Mouse (Mus musculus) embryonic facial prominence, embryonic 14.5 days (tissue): Measurements from ENCODE around the gene 4921530L21Rik. TPM values are rescaled to one million over a fixed set of nuclear protein-coding genes. Genes with fewer than 3 reads are reported as not detected.

Experiments used
- ATAC-seq: fragments of 200-750 bp; cut with Nextera tagmentation; 2 replicates; pipeline ENCODE4 v1.8.0; 2017; ENCODE audit warnings: low read depth, moderate number of reproducible peaks, moderate TSS enrichment
- DNase-seq: peaks from one replicate; pipeline ENCODE4 v3.0.0-alpha.2; 2015; ENCODE audit warnings: low spot score
- H3K27ac ChIP-seq: fragments of 300-500 bp; sonication (generic); replicated peaks from 2 replicates; pipeline ENCODE4 v1.5.1; 2014; ENCODE audit warnings: low read depth, mild to moderate bottlenecking, low read length, moderate library complexity
- H3K27me3 ChIP-seq: fragments of 300-500 bp; sonication (generic); replicated peaks from 2 replicates; pipeline ENCODE4 v1.6.1; 2014; ENCODE audit warnings: low read length; ENCODE audit not compliant: control insufficient read depth, insufficient read depth
- H3K36me3 ChIP-seq: fragments of 300-500 bp; sonication (generic); 2 replicates; pipeline ENCODE4 v1.6.1; 2014; ENCODE audit warnings: low read length, mixed read lengths; ENCODE audit not compliant: control insufficient read depth, insufficient read depth
- H3K4me1 ChIP-seq: fragments of 300-500 bp; sonication (generic); 2 replicates; pipeline ENCODE4 v1.6.1; 2014; ENCODE audit warnings: antibody characterized with exemption, low read length; ENCODE audit not compliant: control insufficient read depth, insufficient read depth
- H3K4me2 ChIP-seq: fragments of 300-500 bp; sonication (generic); 2 replicates; pipeline ENCODE4 v1.6.1; 2014; ENCODE audit warnings: low read depth, mild to moderate bottlenecking, low read length, moderate library complexity, mixed read lengths
- H3K4me3 ChIP-seq: fragments of 300-500 bp; sonication (generic); 2 replicates; pipeline ENCODE4 v1.5.1; 2014; ENCODE audit warnings: low read depth, mild to moderate bottlenecking, low read length
- H3K9ac ChIP-seq: fragments of 300-500 bp; sonication (generic); 2 replicates; pipeline ENCODE4 v1.6.1; 2014; ENCODE audit warnings: low read depth, mild to moderate bottlenecking, low read length, moderate library complexity, mixed read lengths
- H3K9me3 ChIP-seq: fragments of 300-500 bp; sonication (generic); 2 replicates; pipeline ENCODE4 v1.6.1; 2016; ENCODE audit warnings: low read length; ENCODE audit not compliant: control insufficient read depth
- WGBS: fragments of 180-500 bp; shearing (Covaris S2); extraction: QIAGEN DNeasy Blood & Tissue Kit; methylation state at CpG from one replicate; pipeline ENCODE4 v1.1.7; 2014; 5-methylcytosine and 5-hydroxymethylcytosine counted together
- polyA plus RNA-seq: library from polyadenylated mRNA; unstranded; fragments of >200 nt; fragmentation: Nextera tagmentation; extraction: Ambion mirVana; gene quantifications from 2 replicates; pipeline ENCODE4 v1.2.1, GENCODE M21; 2014

The 4921530L21Rik gene
- polyA plus RNA-seq: not detected in 2 replicates

DNA sequence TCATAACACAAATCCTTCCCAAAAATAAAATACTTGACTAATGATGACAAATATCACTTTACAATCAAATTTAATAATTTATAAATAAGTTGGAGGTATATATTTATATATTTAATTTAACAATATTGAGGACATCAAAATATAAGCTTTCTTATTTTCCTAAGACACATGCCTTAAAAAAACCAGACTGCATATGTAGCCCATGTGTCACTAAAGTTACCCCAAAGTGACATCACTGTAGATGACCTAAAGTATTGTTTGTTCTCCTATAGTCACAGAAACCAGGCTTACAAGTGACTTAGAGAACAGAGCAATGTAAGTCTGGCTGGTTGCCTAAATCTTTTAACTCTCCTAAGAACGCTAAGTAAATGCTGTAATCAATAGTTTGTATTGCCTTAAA lies at the start of gene 4921530L21Rik:
4921530L21Rik (plus strand) TSS at position 301 of the 400 bp plus-strand sequence.
- DNase-seq (no peak), ATAC-seq (no peak)
- Histone ChIP-seq H3K36me3 (no peaks in the 10 kb centered on the region), H3K27me3 (no peaks in the 10 kb centered on the region), H3K27ac (no peak within 1 kb of the TSS), H3K9me3 (no peaks in the 10 kb centered on the region), H3K4me3 (no peak within 1 kb of the TSS), H3K4me2 (no peak within 1 kb of the TSS), H3K9ac (no peak within 1 kb of the TSS), H3K4me1 (no peaks in the 10 kb centered on the region)
- 91% methylated on average over 1 of the region's 1 CpGs for WGBS

DNA sequence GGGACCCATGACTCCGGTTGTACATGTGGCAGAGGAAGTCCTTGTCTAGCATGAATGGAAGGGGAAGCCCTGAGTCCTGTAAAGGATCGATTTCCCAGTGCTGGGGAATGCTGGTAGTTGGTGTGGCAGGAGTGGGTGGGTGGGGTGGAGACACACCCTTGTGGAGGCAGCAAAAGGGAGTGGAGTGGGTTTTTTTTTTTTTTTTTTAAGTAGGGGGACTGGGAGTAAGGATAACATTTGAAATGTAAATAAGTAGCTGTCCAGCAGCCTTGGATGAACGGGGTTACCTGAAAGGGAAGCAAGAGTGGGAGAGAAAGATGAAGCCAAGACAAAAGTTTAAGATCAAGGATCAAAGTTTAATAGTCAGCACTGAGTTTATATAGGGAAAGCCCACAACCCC lies 47.2 kb upstream of the 4921530L21Rik start:
- Histone ChIP-seq H3K27ac (no peak overlapping the region), H3K36me3 (no peaks in the 10 kb centered on the region), H3K4me2 (no peak overlapping the region), H3K4me1 (no peaks in the 10 kb centered on the region), H3K9ac (no peak overlapping the region), H3K9me3 (no peaks in the 10 kb centered on the region), H3K27me3 (no peaks in the 10 kb centered on the region), H3K4me3 (no peak overlapping the region)
- ATAC-seq (no peak), DNase-seq (no peak)
- 60% methylated on average over 3 of the region's 3 CpGs for WGBS

DNA sequence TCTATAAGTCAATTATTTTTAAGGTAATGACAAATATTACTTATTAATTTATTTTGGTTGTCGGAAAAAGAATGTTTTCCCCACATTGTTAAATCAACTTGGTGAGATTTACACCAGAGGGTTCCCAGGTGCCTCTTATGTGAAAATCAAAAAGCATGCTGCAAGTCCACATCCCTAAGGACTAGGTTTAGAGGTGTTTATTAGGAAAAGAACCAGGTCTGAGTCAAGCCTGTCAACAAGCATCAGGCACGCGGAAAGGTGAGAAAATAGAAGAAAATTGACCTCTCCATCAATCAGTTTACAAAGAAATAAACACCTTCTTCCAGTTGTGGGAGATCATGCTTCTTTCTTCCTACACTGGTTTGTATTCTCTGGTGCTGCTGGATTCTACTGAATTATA lies 18.1 kb upstream of the 4921530L21Rik start:
- Histone ChIP-seq H3K4me3 (no peak overlapping the region), H3K9ac (no peak overlapping the region), H3K27me3 (no peaks in the 10 kb centered on the region), H3K27ac (no peak overlapping the region), H3K4me2 (no peak overlapping the region), H3K36me3 (no peaks in the 10 kb centered on the region), H3K9me3 (no peaks in the 10 kb centered on the region), H3K4me1 (no peaks in the 10 kb centered on the region)
- 78% methylated on average over 3 of the region's 3 CpGs for WGBS
- DNase-seq: no peak
- ATAC-seq: no peak

DNA sequence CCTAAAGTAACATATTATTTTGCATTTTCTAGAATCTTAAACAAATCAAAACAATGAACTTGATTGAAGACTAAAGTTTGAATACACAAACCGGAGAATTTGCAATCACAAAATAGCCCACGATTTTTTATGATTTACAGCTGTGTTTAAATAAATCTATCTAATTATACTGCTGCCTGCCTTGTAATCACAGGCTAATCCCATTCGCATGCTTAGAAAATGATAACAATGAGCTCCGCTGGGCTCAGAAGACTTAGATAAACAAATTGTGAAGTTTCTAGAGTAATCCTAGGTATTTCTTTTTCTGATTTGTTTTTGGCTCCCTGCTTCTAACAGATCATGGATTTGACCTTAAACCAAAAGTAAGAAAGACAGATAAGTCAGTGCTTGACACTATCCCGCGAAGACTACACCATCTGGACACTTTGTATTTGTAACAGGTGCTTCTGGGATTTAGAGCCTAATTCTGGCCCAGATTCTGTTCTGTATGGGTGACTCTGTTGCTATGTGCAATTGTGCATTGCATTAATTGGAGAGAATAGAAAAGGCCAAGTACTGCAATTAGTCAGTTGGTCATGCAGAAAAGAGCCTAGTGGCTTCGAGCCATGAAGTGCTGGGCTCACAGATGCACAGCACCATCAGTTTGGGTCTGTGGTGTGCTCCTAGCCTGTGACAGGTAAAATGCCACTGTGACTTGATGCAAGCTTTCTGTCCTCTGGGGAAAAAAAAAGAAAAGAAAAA lies 15.2 kb upstream of the 4921530L21Rik start:
- 58% methylated on average over 7 of the region's 7 CpGs for WGBS
- no peak for ATAC-seq

DNA sequence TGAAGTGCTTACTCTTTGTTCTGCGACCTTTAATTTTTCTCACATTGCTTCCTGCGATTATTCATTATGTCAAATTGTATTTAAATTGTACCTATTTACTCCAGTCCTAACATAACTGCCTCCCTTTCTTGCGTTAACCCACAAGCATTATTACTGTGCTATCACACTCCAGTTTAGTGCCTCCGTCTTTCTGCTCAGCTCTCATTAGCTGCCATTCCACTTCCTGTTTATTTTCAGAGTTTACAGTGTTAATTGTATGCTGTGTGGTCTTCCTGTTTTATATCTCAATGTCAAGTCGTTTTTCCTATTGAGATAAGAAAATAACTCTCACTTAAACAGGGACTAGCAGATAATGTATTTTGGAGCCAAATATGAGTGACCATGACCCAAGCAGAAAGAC lies 9.0 kb upstream of the 4921530L21Rik start:
- Histone ChIP-seq H3K27me3 (no peaks in the 10 kb centered on the region), H3K4me3 (no peak overlapping the region), H3K36me3 (no peaks in the 10 kb centered on the region), H3K9me3 (no peaks in the 10 kb centered on the region), H3K9ac (no peak overlapping the region), H3K4me1 (no peaks in the 10 kb centered on the region), H3K4me2 (no peak overlapping the region), H3K27ac (no peak overlapping the region)
- ATAC-seq: no peak
- no peak for DNase-seq
- WGBS: 58% methylated on average over 5 of the region's 5 CpGs

More for the DNA sequence above, 15.2 kb upstream of the 4921530L21Rik start:
- no peaks in the 10 kb centered on the region for H3K9me3 ChIP-seq
- no peak overlapping the region for H3K4me3 ChIP-seq
- H3K4me1 ChIP-seq: no peaks in the 10 kb centered on the region
- H3K27me3 ChIP-seq: no peaks in the 10 kb centered on the region
- H3K9ac ChIP-seq: no peak overlapping the region
- peak; percentile 29 for DNase-seq
- H3K27ac ChIP-seq: no peak overlapping the region
- no peak overlapping the region for H3K4me2 ChIP-seq
- no peaks in the 10 kb centered on the region for H3K36me3 ChIP-seq

DNA sequence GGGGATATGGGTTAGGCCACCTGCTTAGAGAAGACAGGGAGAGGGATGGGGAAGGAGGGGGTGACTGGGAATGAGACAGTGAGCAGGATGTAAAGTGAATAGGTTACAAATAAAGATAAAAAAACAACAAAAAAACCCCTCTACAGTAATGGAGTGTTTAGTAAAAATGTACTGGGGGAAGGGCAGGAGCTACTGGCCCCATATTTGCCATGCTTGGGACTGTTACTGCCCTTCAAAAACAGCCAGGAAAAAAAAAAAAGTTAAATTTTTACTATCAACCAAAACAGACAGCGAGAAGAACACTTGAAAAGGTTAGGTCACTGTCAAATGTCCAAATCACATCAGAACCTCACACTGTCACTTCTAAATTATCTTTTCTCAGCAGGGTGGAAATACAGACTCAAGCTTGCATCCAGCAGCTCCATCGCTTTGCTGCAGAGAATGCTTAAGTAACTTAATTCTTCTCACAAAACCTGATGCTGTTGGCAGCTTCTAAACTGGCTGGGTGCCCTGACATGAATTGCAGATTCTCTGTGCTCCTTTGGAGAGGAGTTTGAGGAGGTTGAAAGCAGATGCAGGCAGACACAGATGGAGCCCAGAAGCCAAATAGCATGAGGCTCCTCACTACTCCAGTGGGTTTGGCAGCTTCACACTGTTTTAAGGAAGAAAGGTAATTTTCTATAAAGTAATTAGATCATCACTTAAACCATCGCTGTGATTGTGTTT lies 4.1 kb upstream of the 4921530L21Rik start:
- Histone ChIP-seq H3K4me3 (no peak overlapping the region), H3K27ac (no peak overlapping the region), H3K4me1 (no peaks in the 10 kb centered on the region), H3K27me3 (no peaks in the 10 kb centered on the region), H3K9me3 (no peaks in the 10 kb centered on the region), H3K4me2 (no peak overlapping the region), H3K9ac (no peak overlapping the region), H3K36me3 (no peaks in the 10 kb centered on the region)
- peak; percentile 81 for DNase-seq
- WGBS: 48% methylated on average over 3 of the region's 3 CpGs
- ATAC-seq: no peak

DNA sequence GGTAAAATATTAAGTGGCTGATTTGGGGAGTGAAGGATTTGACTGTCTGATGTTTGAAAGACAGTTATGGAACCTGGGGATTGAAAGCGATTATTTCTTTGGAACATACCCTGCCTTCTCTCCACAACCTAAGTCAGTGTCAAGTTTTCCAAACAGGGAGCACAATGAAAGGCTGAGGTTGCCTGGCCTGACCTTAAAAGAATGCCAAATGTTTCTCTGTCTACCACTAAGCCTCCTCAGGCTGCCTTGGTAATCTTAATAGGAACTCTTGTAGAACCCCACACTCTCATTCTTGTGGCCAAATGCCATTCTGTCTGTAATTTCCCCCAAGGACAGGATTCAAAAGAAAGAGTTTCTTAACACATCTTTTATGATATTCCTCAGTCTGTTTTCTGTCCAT lies 3.5 kb upstream of the 4921530L21Rik start:
- no peak overlapping the region for H3K9ac ChIP-seq
- H3K36me3 ChIP-seq: no peaks in the 10 kb centered on the region
- DNase-seq (no peak), ATAC-seq (no peak)
- H3K27me3 ChIP-seq: no peaks in the 10 kb centered on the region
- WGBS: 81% methylated on average over 1 of the region's 1 CpGs
- H3K4me3 ChIP-seq: no peak overlapping the region
- no peak overlapping the region for H3K4me2 ChIP-seq
- no peak overlapping the region for H3K27ac ChIP-seq
- no peaks in the 10 kb centered on the region for H3K4me1 ChIP-seq
- no peaks in the 10 kb centered on the region for H3K9me3 ChIP-seq

DNA sequence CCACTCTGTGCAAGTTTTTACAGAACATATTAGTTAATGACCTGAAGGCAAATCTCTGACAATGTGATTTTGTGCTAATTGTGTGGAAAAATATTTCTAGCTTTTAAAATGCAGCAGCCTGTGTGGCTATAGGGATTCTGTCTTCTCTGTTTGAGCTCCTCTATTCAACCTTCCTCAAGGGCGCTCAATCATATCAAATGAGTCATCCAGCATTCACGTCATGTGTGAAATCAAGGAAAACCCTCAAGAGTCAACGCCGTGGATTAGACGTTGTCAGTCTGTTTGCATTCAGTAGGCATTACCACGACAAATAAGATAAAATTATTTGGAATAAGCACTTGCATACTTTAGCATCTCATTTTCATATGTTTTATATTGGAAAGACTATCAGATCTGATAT lies 18.4 kb downstream of the 4921530L21Rik start:
- Histone ChIP-seq H3K4me1 (no peaks in the 10 kb centered on the region), H3K9me3 (no peaks in the 10 kb centered on the region), H3K9ac (no peak overlapping the region), H3K27me3 (no peaks in the 10 kb centered on the region), H3K4me3 (no peak overlapping the region), H3K27ac (no peak overlapping the region), H3K36me3 (no peaks in the 10 kb centered on the region), H3K4me2 (no peak overlapping the region)
- ATAC-seq: no peak
- WGBS: 70% methylated on average over 6 of the region's 6 CpGs
- peak; percentile 17 for DNase-seq
